In genomic region chr2:9349994-9350393, GRCm38 (mm10) we compare ENCODE assay signal across 24 mouse cellular contexts.
"Had no signal": no experiment of that assay in that cellular context is flagged by ENCODE, and none has a peak within 500 bp of the region (broad histone marks: within the 10 kb centered on the region; RNA-seq: fewer than 3 reads in every experiment).

No protein-coding gene starts in this region.

- H3K4me2 ChIP-seq: heart, embryonic 12.5 days; hindbrain, embryonic 12.5 days; hindbrain, embryonic 14.5 days; intestine, embryonic 15.5 days; limb, embryonic 12.5 days had no signal

- H3K9ac ChIP-seq: heart, embryonic 12.5 days; hindbrain, embryonic 12.5 days; hindbrain, embryonic 14.5 days; intestine, embryonic 15.5 days; limb, embryonic 12.5 days had no signal

- DNase-seq: gastrocnemius, postnatal 14 days; gastrocnemius, postnatal 36 days; heart, adult 18-20 months; heart, postnatal 10 days; heart, postnatal 4 days; kidney, adult 18-20 months; kidney, adult 8-10 months; kidney, postnatal 10 days; kidney, postnatal 25 days; kidney, postnatal 4 days; liver had no signal

- H3K4me3 ChIP-seq: heart, embryonic 10.5 days; heart, embryonic 12.5 days; hindbrain, embryonic 10.5 days; hindbrain, embryonic 12.5 days; intestine, embryonic 15.5 days; layer of hippocampus, adult 2 months; left cerebral cortex, adult 2 months; limb, embryonic 10.5 days; limb, embryonic 12.5 days had no signal

- ATAC-seq: hindbrain, embryonic 16.5 days; inflammation-experienced regulatory T-cells, adult 6 months; intestine, embryonic 15.5 days; intestine, postnatal 0 days had no signal

- H3K9me3 ChIP-seq: heart, embryonic 10.5 days; heart, embryonic 12.5 days; hindbrain, embryonic 10.5 days; hindbrain, embryonic 12.5 days; intestine, embryonic 15.5 days; limb, embryonic 10.5 days; limb, embryonic 12.5 days had no signal

- H3K4me1 ChIP-seq: heart, embryonic 10.5 days; heart, embryonic 12.5 days; hindbrain, embryonic 12.5 days; intestine, embryonic 15.5 days had no signal

- H3K36me3 ChIP-seq: heart, embryonic 10.5 days; heart, embryonic 12.5 days; hindbrain, embryonic 10.5 days; hindbrain, embryonic 12.5 days; intestine, embryonic 15.5 days; limb, embryonic 10.5 days; limb, embryonic 12.5 days had no signal

- H3K27ac ChIP-seq: heart, embryonic 10.5 days; hindbrain, embryonic 10.5 days; hindbrain, embryonic 12.5 days; hindbrain, embryonic 14.5 days; intestine, embryonic 15.5 days; layer of hippocampus, adult 2 months; left cerebral cortex, adult 2 months; limb, embryonic 10.5 days; limb, embryonic 12.5 days had no signal

- H3K27me3 ChIP-seq: heart, embryonic 12.5 days; hindbrain, embryonic 12.5 days; intestine, embryonic 15.5 days; limb, embryonic 12.5 days had no signal
